Mouse (Mus musculus) left cerebral cortex, adult 11 months (tissue): ENCODE measurements at regions not wholly inside any gene's neighbourhood (a gene's known extent, or its start where the extent isn't known, plus 50 kb on each side); places are given as distances from the start of the nearest gene placed in this dataset.

Experiments
- DNase-seq: peaks from one replicate; pipeline ENCODE4 v3.0.0; 2022; ENCODE audit warnings: low spot score

- DNase-seq, result no peak
Observed at GRCm38 (mm10) chr13:101427426-101428221, 340.4 kb downstream of the Pik3r1 start.

DNA sequence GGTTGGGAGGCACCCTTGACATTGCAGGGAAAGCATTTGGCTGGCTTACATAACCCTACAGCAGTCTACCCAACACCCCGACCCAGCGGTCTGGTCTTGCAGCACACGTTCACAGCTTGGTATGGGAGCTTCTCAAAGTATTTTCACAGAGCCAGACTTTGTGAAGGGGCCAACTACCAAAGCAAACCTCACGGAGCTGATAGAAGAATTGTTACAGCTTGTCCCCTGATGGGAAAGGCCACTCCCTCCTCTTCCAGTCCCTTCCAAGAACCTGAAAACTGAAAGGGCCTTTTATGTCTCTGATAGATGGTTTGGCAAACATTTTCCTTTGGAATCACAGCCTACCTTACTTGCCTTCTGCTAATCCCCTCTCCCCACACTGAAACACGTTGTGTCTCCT is 341.6 kb downstream of the Pik3r1 start:
- no peak for DNase-seq

- no peak for DNase-seq
Observed at GRCm38 (mm10) chr13:101422082-101422481, 345.9 kb downstream of the Pik3r1 start.

DNA sequence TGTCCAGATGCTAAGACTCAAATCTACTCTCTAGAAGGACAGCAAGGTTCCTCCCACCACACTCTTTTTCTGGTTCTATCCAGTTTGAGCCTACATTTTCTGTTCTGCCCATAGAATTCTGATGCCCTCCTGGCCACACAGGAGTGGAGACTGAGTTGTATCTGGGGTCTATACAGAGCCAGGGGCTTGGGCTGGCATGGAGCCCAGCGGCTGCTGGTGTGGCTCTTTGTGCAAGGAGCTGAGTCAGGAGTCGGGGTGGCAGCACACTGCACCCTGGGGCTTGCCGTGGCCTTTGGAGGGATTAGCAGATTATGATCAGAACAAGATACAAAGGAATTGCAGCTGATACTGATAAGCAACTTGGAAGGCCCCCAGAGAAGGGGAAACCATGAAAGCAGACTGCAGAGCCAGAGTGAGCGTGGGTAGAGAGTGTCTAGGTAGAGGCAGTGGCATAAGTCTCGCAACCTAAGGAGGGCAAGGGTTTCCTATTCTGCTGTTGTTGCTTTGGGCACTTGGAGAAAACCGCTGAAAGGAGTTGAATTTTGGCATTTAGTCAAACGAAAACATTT is 348.5 kb downstream of the Pik3r1 start:
- DNase-seq, result no peak

DNA sequence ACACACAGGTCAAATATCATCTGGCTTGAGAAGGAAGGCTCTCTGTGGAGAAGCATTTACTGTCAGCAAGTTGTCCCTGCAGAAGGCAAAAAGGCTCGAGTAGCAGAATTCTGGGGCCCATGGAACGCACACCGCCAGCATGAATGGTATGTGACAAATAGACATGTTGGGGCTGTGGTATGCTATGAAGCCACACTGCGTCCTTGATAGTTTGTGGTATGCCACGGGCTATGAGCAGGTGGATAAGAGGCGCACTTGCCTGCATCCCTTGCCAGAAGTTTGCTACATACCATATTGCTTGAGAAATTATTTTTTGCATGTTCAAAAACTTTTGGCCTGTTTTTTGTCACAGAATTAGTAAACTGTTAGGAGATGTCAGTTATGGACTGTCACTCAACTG is 349.7 kb downstream of the Pik3r1 start:
- DNase-seq, result no peak

- no peak for DNase-seq
Observed at GRCm38 (mm10) chr13:101408885-101409284, 359.1 kb downstream of the Pik3r1 start.

DNA sequence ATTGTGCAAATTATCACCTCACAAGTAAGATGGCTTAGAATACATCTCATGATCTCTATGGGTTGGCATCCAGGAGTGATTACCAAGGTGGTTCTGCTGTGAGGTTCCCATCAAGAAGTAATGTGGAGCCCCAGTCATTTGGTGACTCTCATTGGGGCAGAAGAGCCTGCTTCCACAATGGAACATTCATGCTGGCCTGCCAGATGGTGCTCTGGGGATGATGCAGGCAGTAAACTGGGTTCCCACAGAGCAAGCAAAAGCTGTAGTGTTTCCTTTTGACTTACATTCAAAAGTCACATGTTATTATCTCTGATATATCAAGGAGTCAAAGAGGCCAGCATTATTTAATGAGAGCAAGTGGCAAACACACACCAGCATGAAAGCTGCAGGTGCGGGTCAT is 360.4 kb downstream of the Pik3r1 start:
- no peak for DNase-seq

DNA sequence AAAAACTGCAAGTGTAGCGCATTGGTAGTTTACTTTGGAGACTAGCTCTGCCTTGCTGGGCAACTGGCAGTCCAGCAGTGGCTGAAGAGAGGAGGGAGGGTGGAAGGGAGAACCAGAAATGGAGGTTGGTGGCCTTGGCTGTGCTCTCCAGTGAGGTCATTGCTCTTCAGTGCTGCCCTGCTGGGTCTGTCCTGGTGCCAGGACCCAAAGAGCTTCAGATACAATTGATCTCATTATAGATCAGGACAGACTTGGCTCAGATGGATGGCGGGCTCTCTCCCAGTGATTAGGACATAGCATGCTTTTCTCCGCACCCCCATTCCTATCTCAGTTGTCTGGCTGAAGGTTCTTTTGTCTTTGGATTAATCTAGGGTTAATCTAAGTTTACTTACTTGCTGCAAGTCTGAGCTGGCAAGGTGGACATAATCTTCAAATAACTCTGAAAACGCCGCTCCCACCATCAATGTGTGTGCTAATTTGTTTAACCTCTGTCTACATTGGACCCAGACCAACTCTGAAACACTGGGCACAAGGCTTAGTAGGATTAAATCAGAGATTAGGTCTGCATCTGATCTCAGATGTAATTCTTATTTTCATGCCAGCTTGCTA is 394.3 kb downstream of the Pik3r1 start:
- DNase-seq, result peak; percentile 22

GRCm38 (mm10) chr13:101371906-101372305 is 396.1 kb downstream of the Pik3r1 start:
- no peak for DNase-seq

- DNase-seq, result no peak
Observed at GRCm38 (mm10) chr13:101368170-101368569, 399.8 kb downstream of the Pik3r1 start.

GRCm38 (mm10) chr13:101355363-101355762 is 412.7 kb downstream of the Pik3r1 start:
- no peak for DNase-seq

- no peak for DNase-seq
Observed at GRCm38 (mm10) chr13:101351123-101351522, 416.9 kb downstream of the Pik3r1 start.

- no peak for DNase-seq
Observed at GRCm38 (mm10) chr13:101349354-101349753, 418.7 kb downstream of the Pik3r1 start.

GRCm38 (mm10) chr13:101338280-101338872 is 429.6 kb downstream of the Pik3r1 start:
- DNase-seq, result no peak

DNA sequence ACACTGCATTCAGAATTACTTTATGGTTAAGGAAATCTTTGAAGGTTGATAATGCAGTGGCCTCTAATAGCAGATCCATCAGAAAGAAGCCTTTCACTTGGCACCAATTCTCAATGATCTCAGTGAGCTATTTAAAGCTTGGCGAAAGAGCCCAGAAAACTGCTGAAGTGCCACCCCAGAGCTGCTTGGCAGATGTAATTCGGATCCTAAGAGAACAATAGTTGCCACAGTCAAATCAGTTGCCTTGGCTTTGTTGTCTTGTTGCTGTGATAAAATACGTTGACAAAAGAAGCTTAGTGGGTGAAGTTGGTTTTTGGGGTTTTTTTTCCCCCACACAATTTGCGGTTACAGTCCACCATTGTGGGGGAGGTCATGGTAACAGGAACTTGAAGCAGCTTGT is 449.4 kb downstream of the Pik3r1 start:
- DNase-seq, result no peak

DNA sequence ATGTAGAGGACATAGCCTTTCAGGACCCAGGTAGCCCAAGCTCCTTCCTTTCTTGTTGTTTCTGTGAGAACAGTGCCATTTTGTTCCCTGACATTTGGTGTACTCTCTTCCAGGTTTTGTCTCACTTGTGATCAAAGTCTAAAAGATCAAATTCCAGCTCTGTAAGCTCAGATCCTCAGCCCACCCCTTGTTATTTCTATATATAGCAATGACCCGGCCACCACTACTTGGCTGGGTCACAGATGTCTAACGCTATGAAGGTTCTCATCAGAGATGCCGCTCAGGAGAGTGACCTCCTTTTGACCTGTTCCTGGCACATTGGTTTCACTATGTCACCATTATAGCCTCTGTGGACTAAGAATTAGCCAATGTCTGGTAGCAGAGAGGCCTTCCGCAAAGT is 451.7 kb downstream of the Pik3r1 start:
- DNase-seq, result no peak

DNA sequence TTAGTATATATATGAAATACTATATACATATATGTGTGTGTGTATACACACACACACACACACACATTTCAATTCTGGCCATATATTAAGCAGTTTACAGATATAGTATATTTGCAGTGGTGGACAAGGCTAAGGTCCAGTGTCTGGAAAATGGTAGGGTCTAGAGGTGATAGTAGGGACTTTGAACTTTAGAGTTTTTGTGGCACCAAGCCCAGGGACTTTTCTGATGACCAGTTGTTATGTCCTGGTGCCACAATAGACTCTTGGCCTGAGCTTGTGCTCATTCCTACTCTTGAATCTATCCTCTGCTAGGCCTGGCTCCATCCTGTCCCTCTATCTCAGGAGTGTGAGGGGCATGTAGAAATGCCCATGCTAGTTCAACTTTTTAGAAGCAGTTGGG is 454.0 kb downstream of the Pik3r1 start:
- DNase-seq, result no peak

DNA sequence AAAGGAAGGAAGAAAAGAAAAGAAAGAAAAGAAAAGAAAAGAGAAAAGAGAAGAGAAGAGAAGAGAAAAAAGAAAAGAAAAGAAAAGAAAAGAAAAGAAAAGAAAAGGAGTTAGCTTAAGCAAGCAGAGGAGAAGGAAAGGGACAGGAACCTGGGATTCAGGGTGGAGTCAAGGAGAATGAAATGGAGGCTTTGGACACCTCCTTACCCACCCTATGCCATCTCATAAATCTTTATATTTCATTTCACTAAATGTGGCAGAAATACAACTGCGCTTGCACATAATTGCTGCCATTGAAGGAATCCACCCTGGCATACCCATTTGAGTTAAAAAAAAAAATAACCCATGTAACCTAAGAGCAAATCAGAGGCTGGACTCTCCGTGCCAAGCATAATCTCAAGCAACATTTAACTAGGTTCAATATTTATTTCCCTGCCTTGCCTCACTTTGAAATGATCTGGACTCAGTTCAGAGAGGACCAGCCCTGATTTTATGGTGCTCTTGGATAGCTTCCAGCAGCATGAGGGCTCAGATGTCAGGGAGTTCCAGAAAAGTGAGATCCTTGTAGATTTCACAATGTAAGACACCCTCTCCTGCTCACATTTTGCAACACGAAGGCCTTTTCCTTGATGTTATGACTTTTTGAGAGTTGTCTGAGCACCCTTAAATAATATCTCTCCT is 456.2 kb downstream of the Pik3r1 start:
- DNase-seq, result no peak

GRCm38 (mm10) chr13:101308724-101309123 is 459.3 kb downstream of the Pik3r1 start:
- DNase-seq, result no peak

DNA sequence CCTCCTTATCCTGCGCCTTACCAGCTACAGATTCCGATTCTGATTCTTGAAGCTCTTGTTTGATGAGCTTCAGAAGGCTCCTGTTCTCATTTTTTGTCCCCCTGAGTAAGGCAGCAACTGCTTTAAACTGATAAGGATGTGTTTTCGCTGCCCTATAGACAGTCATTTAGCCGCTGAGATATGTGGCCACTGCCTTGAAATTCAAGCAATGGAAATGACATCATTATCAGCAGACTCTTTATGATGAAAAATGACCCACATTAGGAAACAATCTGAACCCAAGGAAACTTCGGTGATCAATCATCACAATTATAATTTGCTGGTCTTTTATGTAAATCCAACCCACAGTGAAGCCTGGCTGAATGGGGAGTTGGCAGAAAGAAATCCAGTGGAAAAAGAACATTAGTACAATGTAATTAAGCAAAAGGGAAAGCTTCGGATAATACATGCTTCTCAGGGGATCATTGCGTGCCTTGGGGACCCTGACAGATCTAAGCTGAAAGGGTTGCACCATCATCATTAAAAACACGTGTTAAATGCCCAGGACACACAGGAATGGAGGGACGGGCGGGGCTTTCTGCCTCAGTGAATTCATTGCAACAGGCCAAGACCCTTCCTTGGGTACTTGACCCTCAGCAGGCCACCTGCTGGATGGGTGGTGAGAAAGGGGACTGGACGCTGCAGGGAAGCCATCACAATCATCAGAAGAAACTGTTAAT is 462.2 kb downstream of the Pik3r1 start:
- DNase-seq, result no peak

- no peak for DNase-seq
Observed at GRCm38 (mm10) chr13:101305063-101305462, 463.0 kb downstream of the Pik3r1 start.

DNA sequence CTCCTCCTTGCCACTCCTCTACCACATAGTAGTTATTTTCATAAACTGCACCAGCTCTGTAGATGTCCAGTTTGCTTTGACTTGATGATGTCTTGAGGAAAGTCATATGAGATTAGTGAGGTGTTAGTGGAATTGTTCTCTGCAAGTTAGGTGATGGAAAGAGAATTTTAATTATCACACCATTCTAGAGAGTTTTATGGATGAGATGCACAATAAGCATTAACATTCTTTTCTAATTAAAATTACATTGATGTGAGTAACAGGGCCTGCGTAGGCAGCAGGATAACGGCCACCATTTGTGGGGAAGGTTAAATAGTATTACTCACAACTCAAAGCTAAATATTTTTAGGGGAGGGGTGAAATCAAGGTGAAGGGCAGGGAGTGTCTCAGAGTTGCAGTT is 466.7 kb downstream of the Pik3r1 start:
- DNase-seq, result no peak
